Mouse (Mus musculus) brain, embryonic 14.5 days (tissue): ENCODE results near the gene C4b.

Experiments
- CTCF ChIP-seq: fragments of 200-500 bp; IDR thresholded peaks from 2 replicates; pipeline ENCODE4 v1.5.1; 2012; ENCODE audit warnings: inconsistent platforms, mild to moderate bottlenecking, moderate library complexity, borderline replicate concordance; ENCODE audit not compliant: insufficient read depth, insufficient read length; ENCODE audit errors: extremely low read depth
- POLR2A ChIP-seq: fragments of 200-500 bp; IDR thresholded peaks from 2 replicates; pipeline ENCODE4 v1.6.1; 2012; ENCODE audit warnings: mild to moderate bottlenecking, inconsistent platforms, borderline replicate concordance; ENCODE audit not compliant: poor library complexity, insufficient read depth, insufficient read length, severe bottlenecking; ENCODE audit errors: extremely low read depth

GRCm38 (mm10) chr17:34680621-34681020 is 63.1 kb downstream of the C4b start:
- TF ChIP-seq CTCF (no peak), POLR2A (no peak)
